ENCODE assay signal across 8 mouse cellular contexts in the genomic region with DNA sequence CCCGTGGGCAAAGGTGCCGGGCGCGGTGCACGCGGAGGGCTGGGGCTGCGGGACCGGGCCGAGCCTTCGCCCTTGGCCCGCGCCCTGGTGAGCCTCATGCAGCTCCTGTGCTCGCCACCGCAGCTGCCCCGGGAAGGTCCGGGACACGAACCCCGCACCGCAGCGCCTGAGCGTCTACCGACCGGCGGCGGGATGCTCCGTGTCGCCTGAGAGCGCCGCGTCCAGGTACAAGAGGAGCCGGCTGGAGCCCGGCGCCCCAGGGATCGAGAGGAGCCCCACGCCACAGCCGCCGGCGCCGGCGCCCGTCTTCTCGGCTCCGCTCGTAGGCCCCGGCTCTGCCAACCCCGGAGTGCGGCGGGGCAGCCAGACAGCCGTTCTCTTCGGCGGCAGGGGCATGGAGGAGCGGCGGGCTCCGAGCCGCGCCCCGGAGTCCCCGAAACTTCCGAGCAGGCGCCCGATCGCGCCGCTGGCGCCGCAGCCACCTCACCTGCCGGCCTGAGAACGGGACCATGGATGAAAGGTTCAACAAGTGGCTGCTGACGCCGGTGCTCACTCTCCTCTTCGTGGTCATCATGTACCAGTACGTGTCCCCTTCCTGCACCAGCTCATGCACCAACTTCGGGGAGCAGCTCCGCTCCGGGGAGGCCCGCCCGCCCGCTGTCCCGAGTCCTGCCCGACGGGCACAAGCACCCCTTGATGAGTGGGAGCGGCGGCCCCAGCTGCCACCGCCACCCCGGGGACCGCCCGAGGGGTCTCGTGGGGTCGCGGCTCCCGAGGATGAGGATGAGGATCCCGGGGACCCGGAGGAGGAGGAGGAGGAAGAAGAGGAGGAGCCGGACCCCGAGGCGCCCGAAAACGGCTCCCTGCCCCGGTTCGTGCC. TPM values are rescaled to one million over a fixed set of nuclear protein-coding genes. Genes with fewer than 3 reads are reported as not detected.
DNase-seq lines count a peak whose midpoint lies in the region; ATAC-seq lines count a peak whose summit lies in the region.

A gene (plus strand): TSS at position 436 of the 880 bp plus-strand sequence.

- peak within 1 kb of the TSS; percentile 56 for H3K9ac ChIP-seq in heart, embryonic 16.5 days (ENCODE audit: low read length)
- peak within 1 kb of the TSS; percentile 77 for H3K9ac ChIP-seq in midbrain, embryonic 16.5 days (ENCODE audit: low read depth, low read length)

- intact Hi-C loops in left cerebral cortex, postnatal 10 days (cut with DNase I): loop anchor here (5.0 kb wide), 1 partner anchor 714 kb away; no protein-coding TSS in a partner anchor

- peaks cover 48% of the 10 kb centered on the region for H3K27me3 ChIP-seq in heart, embryonic 16.5 days (ENCODE audit: control insufficient read depth, insufficient read depth, low read length)
- peaks cover 16% of the 10 kb centered on the region for H3K27me3 ChIP-seq in midbrain, embryonic 16.5 days (ENCODE audit: control insufficient read depth, insufficient read depth, low read depth, low read length)

- no peaks in the 10 kb centered on the region for H3K9me3 ChIP-seq in heart, embryonic 16.5 days (replicated peaks; ENCODE audit: control insufficient read depth, low read length)
- H3K9me3 ChIP-seq in midbrain, embryonic 16.5 days (replicated peaks; ENCODE audit: control insufficient read depth, low read length, poor library complexity, severe bottlenecking): no peaks in the 10 kb centered on the region

- no peaks in the 10 kb centered on the region for H3K36me3 ChIP-seq in heart, embryonic 16.5 days (ENCODE audit: control insufficient read depth, insufficient read depth)
- H3K36me3 ChIP-seq in midbrain, embryonic 16.5 days (ENCODE audit: control insufficient read depth, insufficient read depth, low read length): no peaks in the 10 kb centered on the region

- peak; percentile 39; the same call in 1 of the 2 replicates for ATAC-seq in heart, embryonic 16.5 days (replicated peaks; ENCODE audit: extremely low read depth, insufficient read depth, low FRiP score)
- peak; percentile 72 for ATAC-seq in midbrain, embryonic 16.5 days

- H3K4me1 ChIP-seq in heart, embryonic 16.5 days (ENCODE audit: control insufficient read depth, insufficient read depth, low read length): peaks cover 3% of the 10 kb centered on the region; the same call in 1 of the 2 replicates
- H3K4me1 ChIP-seq in midbrain, embryonic 16.5 days (ENCODE audit: control insufficient read depth, insufficient read depth, low read length): peaks cover 7% of the 10 kb centered on the region

- DNase-seq in kidney, adult 18-20 months: peak; percentile 6
- DNase-seq in kidney, adult 11 months: no peak
- peak; percentile 26 for DNase-seq in MN1 (ENCODE audit: low spot score)
- peak; percentile 62 to 73 for DNase-seq in cerebellum, postnatal 10 days
- DNase-seq in left cerebral cortex, postnatal 10 days (ENCODE audit: extremely low spot score in 1 of 2, low spot score in 2 of 2): peak in 1 of 2 experiments; percentile 45
- no peak for DNase-seq in spleen, adult 18-20 months

- H3K27ac ChIP-seq in heart, embryonic 16.5 days (ENCODE audit: low read length): no peak within 1 kb of the TSS
- H3K27ac ChIP-seq in midbrain, embryonic 16.5 days (ENCODE audit: low read length): peak within 1 kb of the TSS; percentile 6; the same call in 1 of the 2 replicates

- peak within 1 kb of the TSS; percentile 74 for H3K4me3 ChIP-seq in heart, embryonic 16.5 days (ENCODE audit: low read length)
- H3K4me3 ChIP-seq in midbrain, embryonic 16.5 days (ENCODE audit: low read depth, low read length): peak within 1 kb of the TSS; percentile 68

- WGBS in heart, embryonic 16.5 days: under 1% methylated on average over 98 of the region's 100 CpGs
- 0% methylated on average over 90 of the region's 100 CpGs for WGBS in midbrain, embryonic 16.5 days

- peak within 1 kb of the TSS; percentile 99 for H3K4me2 ChIP-seq in heart, embryonic 16.5 days (ENCODE audit: low read depth, low read length)
- peak within 1 kb of the TSS; percentile 70 for H3K4me2 ChIP-seq in midbrain, embryonic 16.5 days (ENCODE audit: low read length)

RNA-seq across cellular contexts. Expression of the gene that starts here (rescaled TPM):
- polyA plus RNA-seq in heart, embryonic 16.5 days (2015; fragmentation: Nextera tagmentation; extraction: Ambion mirVana): 0.11 TPM in 1 of 2 replicates, not detected in the other
- total RNA-seq in left cerebral cortex, postnatal 10 days (2021): 10 to 100 TPM; 91.9 to 95.5 TPM
- polyA plus RNA-seq in midbrain, embryonic 16.5 days (2015; fragmentation: Nextera tagmentation; extraction: Ambion mirVana): 1.2 and 1.3 TPM in 2 replicates

Comparison
In these comparisons a context has a peak if more than half of its experiments do, and no peak if none do; other contexts are left out.
1. DNase-seq: peak in kidney, adult 18-20 months (single experiment), MN1 (single experiment) and cerebellum, postnatal 10 days (2 of 2); none in kidney, adult 11 months (single experiment) and spleen, adult 18-20 months (0 of 2).
2. Peak in ATAC-seq, H3K4me3 ChIP-seq, H3K9ac ChIP-seq and H3K4me2 ChIP-seq in heart, embryonic 16.5 days; RNA of the gene not detected or under 1 TPM.